Mouse (Mus musculus): ENCODE data around the gene Ckm. TPM values are rescaled to one million over a fixed set of nuclear protein-coding genes. Genes with fewer than 3 reads are reported as not detected.

Gene Ckm
- polyA plus RNA-seq, 2 experiments from 2014 or later = not detected

- ATAC-seq = no peak
Observed at GRCm38 (mm10) chr7:19468279-19468678, 63.7 kb downstream of the Ckm start.

DNA sequence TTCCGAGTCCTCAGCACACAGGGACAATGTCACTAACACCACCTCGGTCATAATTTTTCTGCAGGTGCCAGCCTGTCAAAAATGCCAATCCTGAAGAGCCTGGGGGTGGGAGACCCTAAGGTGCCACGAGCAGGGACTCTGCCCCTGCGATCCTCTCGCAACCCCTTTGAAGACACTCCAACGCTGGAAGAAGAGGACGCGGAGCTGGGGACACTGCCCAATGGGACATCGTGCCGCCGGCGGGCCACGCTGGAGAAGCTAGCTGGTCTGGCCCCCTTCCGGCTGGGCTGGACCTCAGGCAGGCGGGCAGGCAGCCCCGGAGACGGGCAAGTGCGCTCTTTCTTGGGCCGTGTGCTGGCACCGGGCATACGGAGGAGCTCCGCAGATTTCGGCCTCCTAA lies 64.8 kb downstream of the Ckm start:
- ATAC-seq = no peak

DNA sequence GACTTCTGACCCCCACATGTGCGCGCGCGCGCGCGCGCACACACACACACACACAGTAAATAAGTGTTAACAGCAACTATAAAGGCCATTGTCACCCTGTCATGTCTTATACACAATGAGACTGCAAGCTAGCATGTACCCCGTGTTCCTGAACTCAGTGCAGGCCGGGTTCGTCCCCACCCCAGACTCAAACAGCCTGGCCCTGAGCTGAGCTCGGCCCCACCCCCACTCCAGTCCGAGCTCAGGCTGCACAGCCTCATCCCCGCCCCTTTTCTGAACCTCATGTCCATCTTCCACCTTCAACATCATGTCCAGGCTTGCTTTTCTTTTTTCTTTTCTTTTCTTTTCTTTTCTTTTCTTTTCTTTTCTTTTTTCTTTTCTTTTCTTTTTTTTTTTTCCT lies 65.7 kb downstream of the Ckm start:
- no peak for ATAC-seq

GRCm38 (mm10) chr7:19472403-19472802 lies 67.8 kb downstream of the Ckm start:
- ATAC-seq = no peak

Other genes starting within 250 kb of the Ckm start
- not detected for gene Gipr, start 238.6 kb upstream of the Ckm start, polyA plus RNA-seq (2017; shearing (Covaris generic))
- 10 to 100 TPM in 1 of 2 experiments, 1 to 10 TPM in 1; 10.0 to 30.1 TPM for gene Eml2, start 228.4 kb upstream of the Ckm start, polyA plus RNA-seq (2017; shearing (Covaris generic))
- gene Gpr4, start 192.2 kb upstream of the Ckm start, polyA plus RNA-seq (2017; shearing (Covaris generic)) = under 1 TPM in 1 of 2 experiments, not detected in 1; 0.11 TPM
- 10 to 100 TPM; 15.2 to 24.0 TPM for gene Opa3, start 176.4 kb upstream of the Ckm start, polyA plus RNA-seq (2017; shearing (Covaris generic))
- 100 to 1,000 TPM in 1 of 2 experiments, 10 to 100 TPM in 1; 52.3 to 109 TPM for gene Vasp, start 133.0 kb upstream of the Ckm start, polyA plus RNA-seq (2017; shearing (Covaris generic))
- gene Ppm1n, start 124.7 kb upstream of the Ckm start, polyA plus RNA-seq (2017; shearing (Covaris generic)) = 1 to 10 TPM; 1.7 to 2.1 TPM
- gene Rtn2, start 122.2 kb upstream of the Ckm start, polyA plus RNA-seq (2017; shearing (Covaris generic)) = not detected
- gene Fosb, start 94.7 kb upstream of the Ckm start, polyA plus RNA-seq (2017; shearing (Covaris generic)) = 1 to 10 TPM in 1 of 2 experiments, under 1 TPM in 1; 0.35 to 2.7 TPM
- 10 to 100 TPM; 71.2 to 78.1 TPM for gene Ercc1, start 60.0 kb upstream of the Ckm start, polyA plus RNA-seq (2017; shearing (Covaris generic))
- gene Cd3eap, start 45.3 kb upstream of the Ckm start, polyA plus RNA-seq (2017; shearing (Covaris generic)) = 10 to 100 TPM; 15.8 to 17.6 TPM
- not detected for gene Ppp1r13l, start 45.0 kb upstream of the Ckm start, polyA plus RNA-seq (2017; shearing (Covaris generic))
- 10 to 100 TPM; 10.1 to 11.6 TPM for gene Ercc2, start 22.8 kb upstream of the Ckm start, polyA plus RNA-seq (2017; shearing (Covaris generic))
- 1 to 10 TPM; 2.6 to 3.3 TPM for gene Klc3, start 672 bp upstream of the Ckm start, polyA plus RNA-seq (2017; shearing (Covaris generic))
- 1 to 10 TPM in 1 of 2 experiments, under 1 TPM in 1; 0.91 to 1.3 TPM for gene Mark4, start 54.0 kb downstream of the Ckm start, polyA plus RNA-seq (2017; shearing (Covaris generic))
- not detected for gene Exoc3l2, start 58.6 kb downstream of the Ckm start, polyA plus RNA-seq (2017; shearing (Covaris generic))
- gene Bloc1s3, start 103.6 kb downstream of the Ckm start, polyA plus RNA-seq (2017; shearing (Covaris generic)) = under 1 TPM; 0.37 to 0.86 TPM
- 10 to 100 TPM; 45.8 to 50.7 TPM for gene Trappc6a, start 103.6 kb downstream of the Ckm start, polyA plus RNA-seq (2017; shearing (Covaris generic))
- not detected for gene Nkpd1, start 113.1 kb downstream of the Ckm start, polyA plus RNA-seq (2017; shearing (Covaris generic))
- 1 to 10 TPM; 1.9 to 2.8 TPM for gene Ppp1r37, start 158.3 kb downstream of the Ckm start, polyA plus RNA-seq (2017; shearing (Covaris generic))
- 1 to 10 TPM; 1.7 to 1.9 TPM for gene Zfp296, start 172.5 kb downstream of the Ckm start, polyA plus RNA-seq (2017; shearing (Covaris generic))
- 100 to 1,000 TPM in 1 of 2 experiments, 10 to 100 TPM in 1; 91.0 to 100 TPM for gene Gemin7, start 172.8 kb downstream of the Ckm start, polyA plus RNA-seq (2017; shearing (Covaris generic))
- gene Clasrp, start 199.7 kb downstream of the Ckm start, polyA plus RNA-seq (2017; shearing (Covaris generic)) = 1 to 10 TPM; 9.0 to 9.4 TPM
- gene Relb, start 224.7 kb downstream of the Ckm start, polyA plus RNA-seq (2017; shearing (Covaris generic)) = 10 to 100 TPM; 12.7 to 14.8 TPM

Data from CD4-positive, CD25-positive, alpha-beta regulatory T cell, adult 4 months (primary cell).